Mouse (Mus musculus) liver, embryonic 11.5 days (tissue): ENCODE measurements around the gene Rad51b. TPM values are rescaled to one million over a fixed set of nuclear protein-coding genes. Genes with fewer than 3 reads are reported as not detected.

Source experiments
- ATAC-seq: fragments of 200-750 bp; cut with Nextera tagmentation; replicated peaks from 2 replicates; pipeline ENCODE4 v1.8.0; 2017; ENCODE audit warnings: moderate number of reproducible peaks, mild to moderate bottlenecking, moderate TSS enrichment, moderate library complexity; ENCODE audit not compliant: low FRiP score
- DNase-seq: peaks from one replicate; pipeline ENCODE4 v3.0.0-alpha.2; 2017; ENCODE audit warnings: low spot score
- H3K27ac ChIP-seq: fragments of 300-500 bp; sonication (generic); 2 replicates; pipeline ENCODE4 v1.5.1; 2014; ENCODE audit warnings: mild to moderate bottlenecking, low read depth, low read length, control low read depth
- H3K27me3 ChIP-seq: fragments of 300-500 bp; sonication (generic); replicated peaks from 2 replicates; pipeline ENCODE4 v1.6.1; 2014; ENCODE audit warnings: low read length, mixed read lengths; ENCODE audit not compliant: control insufficient read depth, insufficient read depth
- H3K36me3 ChIP-seq: fragments of 300-500 bp; sonication (generic); 2 replicates; pipeline ENCODE4 v1.6.1; 2014; ENCODE audit warnings: mild to moderate bottlenecking, low read length, moderate library complexity, mixed read lengths; ENCODE audit not compliant: control insufficient read depth, insufficient read depth
- H3K4me1 ChIP-seq: fragments of 300-500 bp; sonication (generic); replicated peaks from 2 replicates; pipeline ENCODE4 v1.6.1; 2014; ENCODE audit warnings: low read length, mixed read lengths; ENCODE audit not compliant: control insufficient read depth, insufficient read depth
- H3K4me2 ChIP-seq: fragments of 300-500 bp; sonication (generic); 2 replicates; pipeline ENCODE4 v1.6.1; 2014; ENCODE audit warnings: mild to moderate bottlenecking, control low read depth, moderate library complexity
- H3K4me3 ChIP-seq: fragments of 300-500 bp; sonication (generic); 2 replicates; pipeline ENCODE4 v1.5.1; 2014; ENCODE audit warnings: low read depth, low read length, control low read depth
- H3K9ac ChIP-seq: fragments of 300-500 bp; sonication (generic); 2 replicates; pipeline ENCODE4 v1.6.1; 2014; ENCODE audit warnings: low read depth, low read length, control low read depth
- H3K9me3 ChIP-seq: fragments of 300-500 bp; sonication (generic); 2 replicates; pipeline ENCODE4 v1.6.1; 2016; ENCODE audit warnings: low read length, inconsistent platforms, mixed read lengths; ENCODE audit not compliant: control insufficient read depth
- WGBS: fragments of 180-500 bp; shearing (Covaris S2); extraction: QIAGEN DNeasy Blood & Tissue Kit; methylation state at CpG from one replicate; pipeline ENCODE4 v1.1.7; 2014; 5-methylcytosine and 5-hydroxymethylcytosine counted together
- polyA plus RNA-seq: library from polyadenylated mRNA; unstranded; fragments of >200 nt; fragmentation: Nextera tagmentation; extraction: Ambion mirVana; gene quantifications from 2 replicates; pipeline ENCODE4 v1.2.1, GENCODE M21; 2014

Gene Rad51b
- polyA plus RNA-seq, 1 experiment from 2014 or later: 8.3 TPM

- H3K9me3 ChIP-seq: no peaks in the 10 kb centered on the region
- 79% methylated on average over 2 of the region's 2 CpGs for WGBS
- DNase-seq: no peak
- H3K36me3 ChIP-seq: no peaks in the 10 kb centered on the region
- no peak overlapping the region for H3K4me2 ChIP-seq
- ATAC-seq: no peak
- H3K27me3 ChIP-seq: no peaks in the 10 kb centered on the region
- H3K9ac ChIP-seq: no peak overlapping the region
- H3K4me1 ChIP-seq: no peaks in the 10 kb centered on the region
- H3K4me3 ChIP-seq: no peak overlapping the region
- no peak overlapping the region for H3K27ac ChIP-seq
Measured at GRCm38 (mm10) chr12:79577525-79577924, 280.4 kb downstream of the Rad51b start.

- no peaks in the 10 kb centered on the region for H3K36me3 ChIP-seq
- H3K9ac ChIP-seq: no peak overlapping the region
- no peak overlapping the region for H3K4me3 ChIP-seq
- H3K27me3 ChIP-seq: no peaks in the 10 kb centered on the region
- H3K4me1 ChIP-seq: no peaks in the 10 kb centered on the region
- WGBS: 82% methylated on average over 6 of the region's 6 CpGs
- no peaks in the 10 kb centered on the region for H3K9me3 ChIP-seq
- ATAC-seq: no peak
- no peak for DNase-seq
- H3K4me2 ChIP-seq: no peak overlapping the region
- H3K27ac ChIP-seq: no peak overlapping the region
Measured at GRCm38 (mm10) chr12:79579018-79579585, 282.0 kb downstream of the Rad51b start.

GRCm38 (mm10) chr12:79579837-79580236 is 282.8 kb downstream of the Rad51b start:
- Histone ChIP-seq H3K27me3 (no peaks in the 10 kb centered on the region), H3K4me1 (no peaks in the 10 kb centered on the region), H3K27ac (no peak overlapping the region), H3K36me3 (no peaks in the 10 kb centered on the region), H3K9me3 (no peaks in the 10 kb centered on the region), H3K9ac (no peak overlapping the region), H3K4me3 (no peak overlapping the region), H3K4me2 (no peak overlapping the region)
- DNase-seq (no peak), ATAC-seq (no peak)
- WGBS: 90% methylated on average over 6 of the region's 6 CpGs

GRCm38 (mm10) chr12:79584556-79585307 is 287.6 kb downstream of the Rad51b start:
- no peak overlapping the region for H3K4me2 ChIP-seq
- DNase-seq (no peak), ATAC-seq (no peak)
- H3K9ac ChIP-seq: no peak overlapping the region
- H3K4me1 ChIP-seq: no peaks in the 10 kb centered on the region
- H3K27me3 ChIP-seq: no peaks in the 10 kb centered on the region
- H3K36me3 ChIP-seq: no peaks in the 10 kb centered on the region
- no peak overlapping the region for H3K4me3 ChIP-seq
- 81% methylated on average over 6 of the region's 6 CpGs for WGBS
- no peak overlapping the region for H3K27ac ChIP-seq
- H3K9me3 ChIP-seq: no peaks in the 10 kb centered on the region

GRCm38 (mm10) chr12:79585336-79585735 is 288.3 kb downstream of the Rad51b start:
- DNase-seq: no peak
- H3K4me2 ChIP-seq: no peak overlapping the region
- H3K9ac ChIP-seq: no peak overlapping the region
- no peaks in the 10 kb centered on the region for H3K9me3 ChIP-seq
- 91% methylated on average over 2 of the region's 2 CpGs for WGBS
- ATAC-seq: no peak
- no peak overlapping the region for H3K27ac ChIP-seq
- no peak overlapping the region for H3K4me3 ChIP-seq
- no peaks in the 10 kb centered on the region for H3K4me1 ChIP-seq
- H3K36me3 ChIP-seq: no peaks in the 10 kb centered on the region
- H3K27me3 ChIP-seq: no peaks in the 10 kb centered on the region

- H3K4me2 ChIP-seq: no peak overlapping the region
- DNase-seq (no peak), ATAC-seq (no peak)
- no peaks in the 10 kb centered on the region for H3K36me3 ChIP-seq
- no peaks in the 10 kb centered on the region for H3K9me3 ChIP-seq
- no peak overlapping the region for H3K27ac ChIP-seq
- H3K4me3 ChIP-seq: no peak overlapping the region
- 93% methylated on average over 4 of the region's 4 CpGs for WGBS
- H3K9ac ChIP-seq: no peak overlapping the region
- H3K4me1 ChIP-seq: no peaks in the 10 kb centered on the region
- no peaks in the 10 kb centered on the region for H3K27me3 ChIP-seq
Measured at GRCm38 (mm10) chr12:79588831-79589230, 291.7 kb downstream of the Rad51b start.

GRCm38 (mm10) chr12:79592206-79592605 is 295.1 kb downstream of the Rad51b start:
- Histone ChIP-seq H3K4me1 (no peaks in the 10 kb centered on the region), H3K4me3 (no peak overlapping the region), H3K27me3 (no peaks in the 10 kb centered on the region), H3K9ac (no peak overlapping the region), H3K27ac (no peak overlapping the region), H3K9me3 (no peaks in the 10 kb centered on the region), H3K36me3 (no peaks in the 10 kb centered on the region), H3K4me2 (no peak overlapping the region)
- 82% methylated on average over 4 of the region's 4 CpGs for WGBS
- DNase-seq (no peak), ATAC-seq (no peak)

- DNase-seq: no peak
- H3K4me3 ChIP-seq: no peak overlapping the region
- no peak for ATAC-seq
- H3K27me3 ChIP-seq: no peaks in the 10 kb centered on the region
- no peak overlapping the region for H3K4me2 ChIP-seq
- H3K9ac ChIP-seq: no peak overlapping the region
- peaks cover 5% of the 10 kb centered on the region; the same call in 1 of the 2 replicates for H3K4me1 ChIP-seq
- no peaks in the 10 kb centered on the region for H3K36me3 ChIP-seq
- no peaks in the 10 kb centered on the region for H3K9me3 ChIP-seq
- H3K27ac ChIP-seq: no peak overlapping the region
Measured at GRCm38 (mm10) chr12:79596842-79597241, 299.8 kb downstream of the Rad51b start.

- Histone ChIP-seq H3K4me3 (no peak overlapping the region), H3K27me3 (no peaks in the 10 kb centered on the region), H3K4me2 (no peak overlapping the region), H3K4me1 (peaks cover 5% of the 10 kb centered on the region; the same call in 1 of the 2 replicates), H3K9me3 (no peaks in the 10 kb centered on the region), H3K27ac (no peak overlapping the region), H3K36me3 (no peaks in the 10 kb centered on the region), H3K9ac (no peak overlapping the region)
- ATAC-seq (no peak), DNase-seq (no peak)
- WGBS: 83% methylated on average over 2 of the region's 2 CpGs
Measured at GRCm38 (mm10) chr12:79597351-79597750, 300.3 kb downstream of the Rad51b start.
